Mouse (Mus musculus) cerebellum, adult 9-11 months (tissue): ENCODE results near the gene Fdxacb1.

Source experiments
- DNase-seq: peaks from one replicate; pipeline ENCODE4 v3.0.0; 2022

Gene Fdxacb1

GRCm38 (mm10) chr9:50809146-50809545 is 41.1 kb downstream of the Fdxacb1 start:
- DNase-seq, result no peak

- no peak for DNase-seq
Observed at GRCm38 (mm10) chr9:50811187-50811586, 43.2 kb downstream of the Fdxacb1 start.

- DNase-seq, result no peak
Observed at GRCm38 (mm10) chr9:50811746-50812145, 43.7 kb downstream of the Fdxacb1 start.

GRCm38 (mm10) chr9:50813796-50814195 is 45.8 kb downstream of the Fdxacb1 start:
- DNase-seq, result no peak

- no peak for DNase-seq
Observed at GRCm38 (mm10) chr9:50815666-50816065, 47.6 kb downstream of the Fdxacb1 start.

- DNase-seq, result no peak
Observed at GRCm38 (mm10) chr9:50816512-50816911, 48.5 kb downstream of the Fdxacb1 start.

GRCm38 (mm10) chr9:50818050-50818449 is 50.0 kb downstream of the Fdxacb1 start:
- DNase-seq, result no peak

GRCm38 (mm10) chr9:50819716-50820115 is 51.7 kb downstream of the Fdxacb1 start:
- DNase-seq, result no peak

- no peak for DNase-seq
Observed at GRCm38 (mm10) chr9:50821651-50822050, 53.6 kb downstream of the Fdxacb1 start.

GRCm38 (mm10) chr9:50822216-50822615 is 54.2 kb downstream of the Fdxacb1 start:
- no peak for DNase-seq
